Mouse (Mus musculus): Measurements from ENCODE around the gene Akap7.
A peak's percentile ranks its signal among the peaks of the same experiment; 100 is the strongest.

- TF ChIP-seq CTCF (IDR thresholded peaks at IDR 0.05; ENCODE audit: low read depth) (no peak), EP300 (IDR thresholded peaks at IDR 0.05; ENCODE audit: low read depth) (peak; percentile 93)
Measured at GRCm38 (mm10) chr10:25253474-25253873, 54.2 kb downstream of the Akap7 start.
